Mouse (Mus musculus) lung, postnatal 0 days (tissue): ENCODE measurements around the gene Tyw1.

Experiments used
- CTCF ChIP-seq: IDR thresholded peaks from 2 replicates; pipeline ENCODE4 v1.5.1; 2016; ENCODE audit warnings: antibody characterized with exemption, mild to moderate bottlenecking
- EP300 ChIP-seq: IDR thresholded peaks from 2 replicates; pipeline ENCODE4 v1.6.1; 2016; ENCODE audit warnings: antibody characterized with exemption, mild to moderate bottlenecking, control low read depth

- TF ChIP-seq CTCF (no peak), EP300 (no peak)
These were observed 42.5 kb upstream of the Tyw1 start for GRCm38 (mm10) chr5:130212956-130213355.
